Mouse (Mus musculus) liver, embryonic 14.5 days (tissue): ENCODE measurements around the gene Lax1. TPM values are rescaled to one million over a fixed set of nuclear protein-coding genes. Genes with fewer than 3 reads are reported as not detected.

ENCODE experiments used
- ATAC-seq: fragments of 200-750 bp; cut with Nextera tagmentation; 2 replicates; pipeline ENCODE4 v1.8.0; 2017; ENCODE audit warnings: moderate number of reproducible peaks, mild to moderate bottlenecking, moderate library complexity; ENCODE audit not compliant: insufficient read depth
- DNase-seq, 3 experiments: peaks; one replicate each; pipeline ENCODE4 v3.0.0-alpha.2; 2012 to 2013; ENCODE audit warnings: low read depth in 3 of 3, low spot score in 3 of 3
- H3K27ac ChIP-seq: fragments of 300-500 bp; sonication (generic); 2 replicates; pipeline ENCODE4 v1.5.1; 2014; ENCODE audit warnings: moderate library complexity, mild to moderate bottlenecking, control low read depth, inconsistent platforms
- H3K27me3 ChIP-seq: fragments of 300-500 bp; sonication (generic); 2 replicates; pipeline ENCODE4 v1.6.1; 2014; ENCODE audit warnings: mild to moderate bottlenecking, low read length, moderate library complexity; ENCODE audit not compliant: control insufficient read depth, insufficient read depth
- H3K36me3 ChIP-seq: fragments of 300-500 bp; sonication (generic); replicated peaks from 2 replicates; pipeline ENCODE4 v1.6.1; 2014; ENCODE audit warnings: low read depth; ENCODE audit not compliant: control insufficient read depth, insufficient read depth
- H3K4me1 ChIP-seq, 2 experiments: fragments of 200-500 bp in 1 of 2; fragments of 300-500 bp in 1 of 2; sonication (generic) in 1 of 2; replicated peaks; 2 replicates each; pipeline ENCODE4 v1.6.1; 2012 to 2014; ENCODE audit warnings: antibody characterized with exemption in 1 of 2, inconsistent platforms in 1 of 2, low read length in 1 of 2; ENCODE audit not compliant: control insufficient read depth in 2 of 2, insufficient read depth in 2 of 2
- H3K4me2 ChIP-seq: fragments of 300-500 bp; sonication (generic); 2 replicates; pipeline ENCODE4 v1.6.1; 2014; ENCODE audit warnings: low read depth, mild to moderate bottlenecking, control low read depth, moderate library complexity
- H3K4me3 ChIP-seq, 2 experiments: fragments of 200-500 bp in 1 of 2; fragments of 300-500 bp in 1 of 2; sonication (generic) in 1 of 2; 2 replicates each; pipeline ENCODE4 v1.5.1; 2012 to 2014; ENCODE audit warnings: low read depth in 2 of 2, low read length in 2 of 2, mild to moderate bottlenecking in 2 of 2, control low read depth in 1 of 2, inconsistent platforms in 1 of 2, moderate library complexity in 1 of 2; ENCODE audit not compliant: insufficient read depth in 1 of 2
- H3K9ac ChIP-seq: fragments of 300-500 bp; sonication (generic); replicated peaks from 2 replicates; pipeline ENCODE4 v1.6.1; 2014; ENCODE audit warnings: mild to moderate bottlenecking, control low read depth, moderate library complexity
- H3K9me3 ChIP-seq: fragments of 300-500 bp; sonication (generic); 2 replicates; pipeline ENCODE4 v1.6.1; 2016; ENCODE audit warnings: low read length, mixed read lengths; ENCODE audit not compliant: control insufficient read depth
- CTCF ChIP-seq: IDR thresholded peaks from 2 replicates; pipeline ENCODE4 v1.5.1; 2016; ENCODE audit warnings: antibody characterized with exemption, low read depth, control low read depth
- EP300 ChIP-seq: IDR thresholded peaks from 2 replicates; pipeline ENCODE4 v1.6.1; 2016; ENCODE audit warnings: antibody characterized with exemption, low read depth
- WGBS: fragments of 180-500 bp; shearing (Covaris S2); extraction: QIAGEN DNeasy Blood & Tissue Kit; methylation state at CpG from one replicate; pipeline ENCODE4 v1.1.7; 2014; ENCODE audit not compliant: insufficient replicate concordance; 5-methylcytosine and 5-hydroxymethylcytosine counted together
- polyA plus RNA-seq, 2 experiments: library from polyadenylated mRNA; depleted of rRNA in 1 of 2; stranded (reverse) in 1 of 2; unstranded in 1 of 2; fragments of >200 nt; fragmentation: Nextera tagmentation in 1 of 2; extraction: Ambion mirVana in 1 of 2; gene quantifications; 2 replicates each; pipeline versions ENCODE4 v1.2.1 to v1.2.3; 2012 to 2014

Gene Lax1
- polyA plus RNA-seq, 2 experiments, result 0.55 to 1.1 TPM

GRCm38 (mm10) chr1:133671801-133672200 is 18.1 kb downstream of the Lax1 start:
- DNase-seq (no peak), ATAC-seq (no peak)
- no peak overlapping the region for H3K27ac ChIP-seq
- no peaks in the 10 kb centered on the region for H3K27me3 ChIP-seq
- H3K9ac ChIP-seq, result no peak overlapping the region
- no peaks in the 10 kb centered on the region for H3K9me3 ChIP-seq
- H3K4me1 ChIP-seq, result no peaks in the 10 kb centered on the region; a peak in 1 of 4 replicates
- 40% methylated on average over 3 of the region's 3 CpGs for WGBS
- no peaks in the 10 kb centered on the region for H3K36me3 ChIP-seq
- H3K4me2 ChIP-seq, result no peak overlapping the region
- TF ChIP-seq EP300, result no peak
- no peak for TF ChIP-seq CTCF
- no peak overlapping the region for H3K4me3 ChIP-seq

- no peak overlapping the region for H3K27ac ChIP-seq
- H3K9me3 ChIP-seq, result no peaks in the 10 kb centered on the region
- H3K4me2 ChIP-seq, result no peak overlapping the region
- H3K4me3 ChIP-seq, result no peak overlapping the region
- H3K9ac ChIP-seq, result no peak overlapping the region
- no peak for ATAC-seq
- DNase-seq, result no peak
- WGBS, result 40% methylated on average over 3 of the region's 3 CpGs
- H3K27me3 ChIP-seq, result no peaks in the 10 kb centered on the region
- TF ChIP-seq CTCF (no peak), EP300 (no peak)
- H3K36me3 ChIP-seq, result no peaks in the 10 kb centered on the region
- H3K4me1 ChIP-seq, result no peaks in the 10 kb centered on the region; a peak in 1 of 4 replicates
Measured at GRCm38 (mm10) chr1:133671266-133671665, 18.6 kb downstream of the Lax1 start.

GRCm38 (mm10) chr1:133670776-133671175 is 19.1 kb downstream of the Lax1 start:
- WGBS, result 36% methylated on average over 6 of the region's 6 CpGs
- no peak for ATAC-seq
- H3K9me3 ChIP-seq, result no peaks in the 10 kb centered on the region
- no peaks in the 10 kb centered on the region for H3K27me3 ChIP-seq
- no peak overlapping the region for H3K4me2 ChIP-seq
- no peak overlapping the region for H3K27ac ChIP-seq
- H3K4me1 ChIP-seq, result no peaks in the 10 kb centered on the region; a peak in 1 of 4 replicates
- no peak overlapping the region for H3K9ac ChIP-seq
- TF ChIP-seq CTCF, result no peak
- no peak for TF ChIP-seq EP300
- H3K4me3 ChIP-seq, result no peak overlapping the region
- no peaks in the 10 kb centered on the region for H3K36me3 ChIP-seq
- no peak for DNase-seq

GRCm38 (mm10) chr1:133670190-133670589 is 19.7 kb downstream of the Lax1 start:
- Histone ChIP-seq H3K4me3 (no peak overlapping the region), H3K9ac (no peak overlapping the region), H3K27me3 (no peaks in the 10 kb centered on the region), H3K36me3 (no peaks in the 10 kb centered on the region), H3K4me1 (no peaks in the 10 kb centered on the region; a peak in 1 of 4 replicates), H3K27ac (no peak overlapping the region), H3K4me2 (no peak overlapping the region), H3K9me3 (no peaks in the 10 kb centered on the region)
- no peak for TF ChIP-seq EP300
- no peak for TF ChIP-seq CTCF
- 69% methylated on average over 12 of the region's 12 CpGs for WGBS
- ATAC-seq (no peak), DNase-seq (no peak)

GRCm38 (mm10) chr1:133668618-133669017 is 21.3 kb downstream of the Lax1 start:
- H3K36me3 ChIP-seq, result no peaks in the 10 kb centered on the region
- no peak overlapping the region for H3K9ac ChIP-seq
- H3K27ac ChIP-seq, result no peak overlapping the region
- H3K27me3 ChIP-seq, result no peaks in the 10 kb centered on the region
- H3K9me3 ChIP-seq, result no peaks in the 10 kb centered on the region
- TF ChIP-seq EP300 (no peak), CTCF (no peak)
- peaks cover 0 to 6% of the 10 kb centered on the region in 2 experiments; a peak in 2 of 4 replicates for H3K4me1 ChIP-seq
- H3K4me2 ChIP-seq, result no peak overlapping the region
- DNase-seq, result no peak
- no peak for ATAC-seq
- no peak overlapping the region for H3K4me3 ChIP-seq
- WGBS, result 80% methylated on average over 3 of the region's 3 CpGs
